Mouse (Mus musculus) kidney, postnatal 0 days (tissue): ENCODE results near the gene Tbc1d1. TPM values are rescaled to one million over a fixed set of nuclear protein-coding genes. Genes with fewer than 3 reads are reported as not detected.

ENCODE experiments used
- ATAC-seq: fragments of 200-750 bp; cut with Nextera tagmentation; replicated peaks from 2 replicates; pipeline ENCODE4 v1.8.0; 2017; ENCODE audit warnings: low read depth, moderate number of reproducible peaks, moderate TSS enrichment, moderate library complexity; ENCODE audit not compliant: low FRiP score
- DNase-seq: peaks from one replicate; pipeline ENCODE4 v3.0.0-alpha.2; 2016; ENCODE audit warnings: low spot score
- H3K27ac ChIP-seq: fragments of 300-500 bp; sonication (generic); 2 replicates; pipeline ENCODE4 v1.5.1; 2014; ENCODE audit warnings: mild to moderate bottlenecking
- H3K27me3 ChIP-seq: fragments of 300-500 bp; sonication (generic); 2 replicates; pipeline ENCODE4 v1.6.1; 2014; ENCODE audit warnings: low read length, mixed read lengths; ENCODE audit not compliant: insufficient read depth
- H3K36me3 ChIP-seq: fragments of 300-500 bp; sonication (generic); 2 replicates; pipeline ENCODE4 v1.6.1; 2014; ENCODE audit warnings: low read length, mixed read lengths; ENCODE audit not compliant: insufficient read depth
- H3K4me1 ChIP-seq: fragments of 300-500 bp; sonication (generic); replicated peaks from 2 replicates; pipeline ENCODE4 v1.6.1; 2014; ENCODE audit warnings: antibody characterized with exemption, low read length, mixed read lengths; ENCODE audit not compliant: insufficient read depth
- H3K4me2 ChIP-seq: fragments of 300-500 bp; sonication (generic); 2 replicates; pipeline ENCODE4 v1.6.1; 2014; ENCODE audit warnings: mild to moderate bottlenecking, low read length, moderate library complexity, mixed read lengths
- H3K4me3 ChIP-seq: fragments of 300-500 bp; sonication (generic); replicated peaks from 2 replicates; pipeline ENCODE4 v1.5.1; 2014; ENCODE audit warnings: low read depth, low read length
- H3K9ac ChIP-seq: fragments of 300-500 bp; sonication (generic); 2 replicates; pipeline ENCODE4 v1.6.1; 2014; ENCODE audit warnings: low read depth, low read length
- H3K9me3 ChIP-seq: fragments of 300-500 bp; sonication (generic); replicated peaks from 2 replicates; pipeline ENCODE4 v1.6.1; 2016; ENCODE audit warnings: low read length, inconsistent platforms, mixed read lengths
- CTCF ChIP-seq: IDR thresholded peaks from 2 replicates; pipeline ENCODE4 v1.5.1; 2016; ENCODE audit warnings: antibody characterized with exemption, low read depth, mild to moderate bottlenecking, moderate library complexity
- WGBS: fragments of 180-500 bp; shearing (Covaris S2); extraction: QIAGEN DNeasy Blood & Tissue Kit; methylation state at CpG from one replicate; pipeline ENCODE4 v1.1.7; 2014; 5-methylcytosine and 5-hydroxymethylcytosine counted together
- polyA plus RNA-seq: library from polyadenylated mRNA; unstranded; fragments of >200 nt; fragmentation: Nextera tagmentation; extraction: Ambion mirVana; gene quantifications from 2 replicates; pipeline ENCODE4 v1.2.1, GENCODE M21; 2015

Tbc1d1 gene
- polyA plus RNA-seq, 1 experiment from 2014 or later = 26.2 TPM

DNA sequence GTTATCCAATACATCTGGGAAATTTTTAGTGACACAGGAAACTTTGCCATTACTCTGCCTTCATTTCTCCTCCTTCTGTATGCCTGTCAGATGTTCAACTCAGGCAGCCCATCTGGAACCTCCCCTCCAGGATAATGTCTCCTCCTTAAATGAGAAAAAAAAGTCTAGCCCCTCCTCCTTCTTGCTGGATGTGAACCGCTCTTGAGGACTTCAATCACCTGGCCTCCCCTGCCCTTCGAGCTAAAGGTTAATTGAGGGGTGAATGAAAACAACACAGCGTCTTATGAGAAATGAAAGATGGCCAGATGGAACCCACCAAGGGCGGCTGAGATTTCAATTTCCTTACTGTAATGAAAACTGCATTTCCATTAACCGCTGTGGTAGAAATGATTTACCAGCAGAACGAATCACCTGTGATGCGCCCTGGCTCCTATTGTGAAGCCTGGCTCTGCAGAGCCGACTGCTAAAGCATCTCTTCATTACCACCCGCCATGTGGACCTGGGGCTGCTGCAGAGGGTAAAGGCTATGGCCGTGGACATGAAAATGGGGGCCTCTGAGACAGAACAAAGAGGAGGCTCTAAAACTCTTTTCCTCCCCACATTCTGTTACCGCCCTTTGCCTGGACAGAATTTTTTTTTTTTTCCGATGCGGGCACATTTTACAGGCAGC, 216.3 kb downstream of the Tbc1d1 start:
- H3K4me1 ChIP-seq = peaks cover 9% of the 10 kb centered on the region
- no peak overlapping the region for H3K9ac ChIP-seq
- H3K9me3 ChIP-seq = no peaks in the 10 kb centered on the region
- WGBS = 27% methylated on average over 13 of the region's 13 CpGs
- no peaks in the 10 kb centered on the region for H3K36me3 ChIP-seq
- ATAC-seq (0 out of 2 replicates have a peak, but pooled peaks have one; percentile 37), DNase-seq (peak; percentile 46)
- no peak overlapping the region for H3K4me3 ChIP-seq
- H3K4me2 ChIP-seq = no peak overlapping the region
- no peaks in the 10 kb centered on the region for H3K27me3 ChIP-seq
- H3K27ac ChIP-seq = no peak overlapping the region
- no peak for TF ChIP-seq CTCF

DNA sequence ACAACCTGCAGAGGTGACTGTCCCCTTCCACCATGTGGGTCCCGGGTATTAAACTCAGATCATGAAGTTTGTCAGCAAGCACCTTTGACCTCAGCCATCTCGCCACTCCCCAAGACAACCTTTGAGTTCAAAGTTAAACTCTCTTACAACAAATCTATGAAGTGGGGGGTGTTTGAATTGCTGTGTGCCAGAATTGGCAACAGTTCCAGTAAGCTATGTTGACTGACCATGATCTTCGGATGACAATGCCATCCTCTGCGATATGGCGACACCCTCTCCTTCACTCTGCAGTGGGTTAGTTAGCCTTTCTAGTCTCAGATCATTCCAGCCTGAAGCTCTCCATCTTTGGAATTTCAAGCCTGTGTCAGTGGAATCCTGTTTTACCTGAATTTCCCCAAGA, 217.6 kb downstream of the Tbc1d1 start:
- H3K4me1 ChIP-seq = peaks cover 6% of the 10 kb centered on the region
- 91% methylated on average over 5 of the region's 5 CpGs for WGBS

DNA sequence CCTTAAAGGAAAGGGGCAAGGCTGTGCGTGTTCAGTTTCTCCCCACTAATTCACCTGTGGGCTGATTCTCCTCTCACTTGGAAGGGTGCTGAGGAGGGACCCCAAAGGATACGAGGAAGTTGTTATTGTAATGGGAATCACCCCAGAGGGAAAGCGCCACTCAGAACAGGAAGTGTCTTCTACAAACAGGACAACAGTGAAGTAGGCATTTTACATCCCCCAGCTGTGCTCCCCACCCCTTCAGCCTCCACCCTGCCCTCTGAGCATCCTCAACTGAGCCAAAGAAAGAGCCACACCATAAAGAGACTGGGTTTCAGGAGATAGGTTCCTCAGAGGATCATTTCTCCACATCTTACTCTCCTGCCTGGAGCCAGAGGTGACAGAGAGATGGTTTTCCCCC, 219.7 kb downstream of the Tbc1d1 start:
- Histone ChIP-seq H3K27me3 (no peaks in the 10 kb centered on the region), H3K36me3 (no peaks in the 10 kb centered on the region), H3K27ac (no peak overlapping the region), H3K9me3 (no peaks in the 10 kb centered on the region), H3K9ac (no peak overlapping the region), H3K4me3 (no peak overlapping the region), H3K4me2 (no peak overlapping the region), H3K4me1 (peaks cover 20% of the 10 kb centered on the region)
- no peak for ATAC-seq
- DNase-seq = no peak
- TF ChIP-seq CTCF = no peak
- WGBS = 50% methylated on average over 3 of the region's 3 CpGs

More for the DNA sequence above, 217.6 kb downstream of the Tbc1d1 start:
- no peak for TF ChIP-seq CTCF
- DNase-seq (no peak), ATAC-seq (no peak)
- Histone ChIP-seq H3K9me3 (no peaks in the 10 kb centered on the region), H3K4me2 (no peak overlapping the region), H3K9ac (no peak overlapping the region), H3K4me3 (no peak overlapping the region), H3K27me3 (no peaks in the 10 kb centered on the region), H3K27ac (no peak overlapping the region), H3K36me3 (no peaks in the 10 kb centered on the region)

DNA sequence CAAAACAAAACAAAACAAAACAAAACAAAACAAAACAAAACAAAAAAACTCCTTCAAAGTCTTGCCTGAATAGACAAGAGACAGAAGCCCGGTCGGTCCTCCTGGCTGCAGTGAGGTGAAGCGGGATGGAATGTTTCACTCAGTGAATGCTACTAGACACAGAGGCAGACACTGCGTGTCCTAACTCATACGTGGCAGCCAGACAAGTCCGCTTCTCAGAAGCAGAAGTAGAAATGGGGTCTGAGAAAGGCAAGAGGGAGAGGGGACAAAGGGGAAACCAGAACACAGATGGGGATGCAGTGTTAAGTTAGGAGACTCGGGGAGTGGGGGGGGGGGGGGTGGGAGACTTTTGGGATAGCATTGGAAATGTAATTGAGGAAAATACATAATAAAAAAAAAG, 220.4 kb downstream of the Tbc1d1 start:
- Histone ChIP-seq H3K9ac (no peak overlapping the region), H3K27ac (no peak overlapping the region), H3K36me3 (no peaks in the 10 kb centered on the region), H3K4me3 (no peak overlapping the region), H3K9me3 (no peaks in the 10 kb centered on the region), H3K4me2 (no peak overlapping the region), H3K4me1 (peaks cover 20% of the 10 kb centered on the region), H3K27me3 (no peaks in the 10 kb centered on the region)
- no peak for TF ChIP-seq CTCF
- DNase-seq = no peak
- WGBS = 56% methylated on average over 7 of the region's 7 CpGs
- no peak for ATAC-seq

- H3K4me1 ChIP-seq = peaks cover 20% of the 10 kb centered on the region
- TF ChIP-seq CTCF = no peak
- ATAC-seq = no peak
- no peak overlapping the region for H3K9ac ChIP-seq
- no peak overlapping the region for H3K4me3 ChIP-seq
- DNase-seq = no peak
- H3K27ac ChIP-seq = peak overlapping the region; percentile 84; the same call in 1 of the 2 replicates
- H3K9me3 ChIP-seq = no peaks in the 10 kb centered on the region
- H3K36me3 ChIP-seq = no peaks in the 10 kb centered on the region
- H3K4me2 ChIP-seq = no peak overlapping the region
- H3K27me3 ChIP-seq = no peaks in the 10 kb centered on the region
- WGBS = 81% methylated on average over 8 of the region's 8 CpGs
Measured at GRCm38 (mm10) chr5:64377705-64378104, 221.6 kb downstream of the Tbc1d1 start.

- Histone ChIP-seq H3K27ac (peak overlapping the region; percentile 84), H3K36me3 (no peaks in the 10 kb centered on the region), H3K9ac (0 out of 2 replicates have a peak overlapping the region, but pooled peaks have one; percentile 18), H3K9me3 (no peaks in the 10 kb centered on the region), H3K27me3 (no peaks in the 10 kb centered on the region), H3K4me3 (no peak overlapping the region), H3K4me2 (no peak overlapping the region), H3K4me1 (peaks cover 26% of the 10 kb centered on the region)
- DNase-seq = peak; percentile 88
- 19% methylated on average over 13 of the region's 13 CpGs for WGBS
- peak; percentile 80 for ATAC-seq
- TF ChIP-seq CTCF = no peak
Measured at GRCm38 (mm10) chr5:64378591-64379275, 222.6 kb downstream of the Tbc1d1 start.
